Mouse (Mus musculus): ENCODE data around the gene Pitpna. TPM values are rescaled to one million over a fixed set of nuclear protein-coding genes. Genes with fewer than 3 reads are reported as not detected.
A peak's percentile ranks its signal among the peaks of the same experiment; 100 is the strongest.
"Not testable (repeated sequence)": the region's sequence is repeated elsewhere in the genome, so short reads cannot be mapped to it uniquely, and the experiment has no call there.

Gene Pitpna
- polyA plus RNA-seq, 1 experiment from 2014 or later: 80.6 TPM

GRCm38 (mm10) chr11:75552906-75553482, 34.9 kb upstream of the Pitpna start:
- Histone ChIP-seq H3K27ac (no peak overlapping the region), H3K4me1 (replicated peaks) (peaks cover 51% of the 10 kb centered on the region), H3K4me3 (no peak overlapping the region), H3K36me3 (peaks cover 6% of the 10 kb centered on the region; the same call in 1 of the 2 replicates), H3K9me3 (0 out of 2 replicates have a peak, but pooled peaks cover 2% of the 10 kb centered on the region), H3K27me3 (ENCODE audit: insufficient read depth, poor library complexity, severe bottlenecking) (no peaks in the 10 kb centered on the region)
- no peak for DNase-seq (ENCODE audit: low spot score)
- 51% methylated on average over 7 of the region's 7 CpGs for WGBS

GRCm38 (mm10) chr11:75556006-75556405, 31.9 kb upstream of the Pitpna start:
- not testable (repeated sequence) for H3K36me3 ChIP-seq; DNase-seq (ENCODE audit: low spot score); H3K27me3 ChIP-seq (ENCODE audit: insufficient read depth, poor library complexity, severe bottlenecking); H3K4me3 ChIP-seq; H3K9me3 ChIP-seq; H3K27ac ChIP-seq
- 93% methylated on average over 6 of the region's 6 CpGs for WGBS
- peaks cover 31% of the 10 kb centered on the region for H3K4me1 ChIP-seq (replicated peaks)

GRCm38 (mm10) chr11:75557142-75557541, 30.8 kb upstream of the Pitpna start:
- 0 out of 2 replicates have a peak, but pooled peaks cover 2% of the 10 kb centered on the region for H3K9me3 ChIP-seq
- DNase-seq (ENCODE audit: low spot score): no peak
- H3K4me1 ChIP-seq (replicated peaks): peaks cover 20% of the 10 kb centered on the region
- H3K4me3 ChIP-seq: no peak overlapping the region
- H3K36me3 ChIP-seq: peaks cover 9% of the 10 kb centered on the region; the same call in 1 of the 2 replicates
- WGBS: 63% methylated on average over 6 of the region's 6 CpGs
- peak overlapping the region; percentile 75 for H3K27ac ChIP-seq
- H3K27me3 ChIP-seq (ENCODE audit: insufficient read depth, poor library complexity, severe bottlenecking): no peaks in the 10 kb centered on the region

GRCm38 (mm10) chr11:75558101-75558500, 29.8 kb upstream of the Pitpna start:
- Histone ChIP-seq H3K4me3 (no peak overlapping the region), H3K4me1 (replicated peaks) (peaks cover 10% of the 10 kb centered on the region), H3K9me3 (0 out of 2 replicates have a peak, but pooled peaks cover 2% of the 10 kb centered on the region), H3K36me3 (peaks cover 15% of the 10 kb centered on the region), H3K27ac (no peak overlapping the region), H3K27me3 (ENCODE audit: insufficient read depth, poor library complexity, severe bottlenecking) (no peaks in the 10 kb centered on the region)
- DNase-seq (ENCODE audit: low spot score): no peak
- WGBS: 94% methylated on average over 1 of the region's 1 CpGs

GRCm38 (mm10) chr11:75559870-75560504, 27.9 kb upstream of the Pitpna start:
- H3K4me3 ChIP-seq: no peak overlapping the region
- WGBS: 93% methylated on average over 8 of the region's 8 CpGs
- H3K36me3 ChIP-seq: peaks cover 16% of the 10 kb centered on the region
- no peak overlapping the region for H3K27ac ChIP-seq
- no peak for DNase-seq (ENCODE audit: low spot score)
- peaks cover 12% of the 10 kb centered on the region for H3K4me1 ChIP-seq (replicated peaks)
- H3K27me3 ChIP-seq (ENCODE audit: insufficient read depth, poor library complexity, severe bottlenecking): no peaks in the 10 kb centered on the region
- H3K9me3 ChIP-seq: 0 out of 2 replicates have a peak, but pooled peaks cover 2% of the 10 kb centered on the region

GRCm38 (mm10) chr11:75560530-75561409, 27.1 kb upstream of the Pitpna start:
- H3K36me3 ChIP-seq: peaks cover 16% of the 10 kb centered on the region
- 0 out of 2 replicates have a peak, but pooled peaks cover 2% of the 10 kb centered on the region for H3K9me3 ChIP-seq
- no peak for DNase-seq (ENCODE audit: low spot score)
- 82% methylated on average over 14 of the region's 14 CpGs for WGBS
- H3K4me1 ChIP-seq (replicated peaks): peaks cover 13% of the 10 kb centered on the region
- H3K27ac ChIP-seq: no peak overlapping the region
- no peaks in the 10 kb centered on the region for H3K27me3 ChIP-seq (ENCODE audit: insufficient read depth, poor library complexity, severe bottlenecking)
- no peak overlapping the region for H3K4me3 ChIP-seq

GRCm38 (mm10) chr11:75561410-75561791, 26.5 kb upstream of the Pitpna start:
- Histone ChIP-seq H3K27me3 (ENCODE audit: insufficient read depth, poor library complexity, severe bottlenecking) (no peaks in the 10 kb centered on the region), H3K4me1 (replicated peaks) (peaks cover 19% of the 10 kb centered on the region), H3K36me3 (peaks cover 16% of the 10 kb centered on the region), H3K9me3 (0 out of 2 replicates have a peak, but pooled peaks cover 2% of the 10 kb centered on the region), H3K27ac (no peak overlapping the region), H3K4me3 (no peak overlapping the region)
- no peak for DNase-seq (ENCODE audit: low spot score)
- 84% methylated on average over 5 of the region's 5 CpGs for WGBS

- DNase-seq (ENCODE audit: low spot score): no peak
- 0 out of 2 replicates have a peak, but pooled peaks cover 2% of the 10 kb centered on the region for H3K9me3 ChIP-seq
- peaks cover 13% of the 10 kb centered on the region for H3K4me1 ChIP-seq (replicated peaks)
- no peak overlapping the region for H3K27ac ChIP-seq
- H3K36me3 ChIP-seq: peaks cover 12% of the 10 kb centered on the region
- 90% methylated on average over 8 of the region's 8 CpGs for WGBS
- H3K4me3 ChIP-seq: no peak overlapping the region
- no peaks in the 10 kb centered on the region for H3K27me3 ChIP-seq (ENCODE audit: insufficient read depth, poor library complexity, severe bottlenecking)
These were observed 25.1 kb upstream of the Pitpna start for GRCm38 (mm10) chr11:75562840-75563239.

- Histone ChIP-seq H3K4me3 (no peak overlapping the region), H3K36me3 (peaks cover 15% of the 10 kb centered on the region), H3K27me3 (ENCODE audit: insufficient read depth, poor library complexity, severe bottlenecking) (no peaks in the 10 kb centered on the region), H3K4me1 (replicated peaks) (peaks cover 15% of the 10 kb centered on the region), H3K27ac (no peak overlapping the region), H3K9me3 (no peaks in the 10 kb centered on the region)
- no peak for DNase-seq (ENCODE audit: low spot score)
- WGBS: 75% methylated on average over 18 of the region's 18 CpGs
These were observed 23.9 kb upstream of the Pitpna start for GRCm38 (mm10) chr11:75563851-75564548.

- Histone ChIP-seq H3K4me1 (replicated peaks) (peaks cover 17% of the 10 kb centered on the region), H3K27ac (no peak overlapping the region), H3K9me3 (no peaks in the 10 kb centered on the region), H3K36me3 (peaks cover 33% of the 10 kb centered on the region), H3K4me3 (no peak overlapping the region), H3K27me3 (ENCODE audit: insufficient read depth, poor library complexity, severe bottlenecking) (no peaks in the 10 kb centered on the region)
- DNase-seq (ENCODE audit: low spot score): no peak
- WGBS: 67% methylated on average over 2 of the region's 2 CpGs
These were observed 22.0 kb upstream of the Pitpna start for GRCm38 (mm10) chr11:75565849-75566248.

- Histone ChIP-seq H3K36me3 (peaks cover 34% of the 10 kb centered on the region), H3K4me3 (no peak overlapping the region), H3K4me1 (replicated peaks) (peaks cover 24% of the 10 kb centered on the region), H3K27ac (no peak overlapping the region), H3K27me3 (ENCODE audit: insufficient read depth, poor library complexity, severe bottlenecking) (no peaks in the 10 kb centered on the region), H3K9me3 (no peaks in the 10 kb centered on the region)
- 78% methylated on average over 13 of the region's 13 CpGs for WGBS
- DNase-seq (ENCODE audit: low spot score): no peak
These were observed 21.4 kb upstream of the Pitpna start for GRCm38 (mm10) chr11:75566276-75567196.

Data from hindbrain, embryonic 10.5 days (tissue).